Mouse (Mus musculus) heart, postnatal 10 days (tissue): ENCODE measurements around the gene Med24. TPM values are rescaled to one million over a fixed set of nuclear protein-coding genes. Genes with fewer than 3 reads are reported as not detected.
"Not testable (repeated sequence)": the region's sequence is repeated elsewhere in the genome, so short reads cannot be mapped to it uniquely, and the experiment has no call there.

Source experiments
- DNase-seq, 2 experiments: peaks; one replicate each; pipeline ENCODE4 v3.0.0; 2021
- intact Hi-C: fragments of 180-260 bp; cut with DNase I; formaldehyde crosslinking; loops from one replicate; pipeline ENCODE4 v1.15.1; 2025
- total RNA-seq, 2 experiments: library from RNA; stranded (reverse); gene quantifications; 2 replicates each; pipeline ENCODE4 v1.2.3; 2021

The Med24 gene
- total RNA-seq, 2 experiments from 2014 or later = 44.9 to 52.1 TPM

DNA sequence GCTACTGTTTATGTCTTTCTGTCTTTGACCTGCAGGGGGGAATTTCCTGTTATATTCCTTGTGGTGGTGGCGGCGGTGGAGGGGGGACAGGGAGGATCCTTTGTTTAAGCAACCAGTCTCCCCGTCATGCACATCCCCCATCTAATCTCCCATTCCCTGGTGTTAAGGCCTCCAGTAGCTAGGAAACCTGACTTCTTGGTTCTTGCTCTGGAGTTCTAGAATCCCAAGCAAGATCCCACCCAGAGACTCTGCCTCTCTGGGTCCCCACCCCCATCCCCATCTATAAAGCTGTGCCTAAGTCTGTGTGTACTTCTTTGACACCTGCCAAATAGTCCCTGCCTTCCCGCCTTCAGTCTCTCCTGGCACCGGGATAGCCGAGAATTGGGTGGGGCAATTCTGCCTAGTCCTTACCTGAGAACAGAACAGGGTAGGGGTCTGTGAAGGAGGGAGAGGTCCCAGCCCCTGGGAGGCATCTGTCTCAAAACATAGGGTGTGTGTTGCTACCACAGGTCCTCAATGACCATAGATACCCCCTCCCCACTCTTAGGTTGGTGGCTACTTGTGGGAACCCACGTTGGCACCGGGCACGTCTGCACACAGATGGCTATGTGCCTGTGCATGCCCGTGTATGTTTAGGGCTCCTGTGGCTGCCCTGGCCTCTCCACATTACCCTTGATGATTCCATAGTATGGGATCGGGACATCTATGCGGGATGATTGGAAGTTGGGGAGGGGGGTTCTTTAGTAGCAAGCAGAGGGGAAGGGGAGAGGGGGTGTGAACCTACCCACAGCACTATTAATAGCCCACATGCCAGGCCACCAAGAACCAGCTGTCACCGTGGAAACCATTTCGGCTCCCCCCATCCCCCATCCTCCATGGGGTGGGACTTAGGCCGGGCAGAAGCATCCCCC lies 19.5 kb upstream of the Med24 start:
- DNase-seq = peak; percentile 45 to 60
- intact Hi-C loops = no loop called here

DNA sequence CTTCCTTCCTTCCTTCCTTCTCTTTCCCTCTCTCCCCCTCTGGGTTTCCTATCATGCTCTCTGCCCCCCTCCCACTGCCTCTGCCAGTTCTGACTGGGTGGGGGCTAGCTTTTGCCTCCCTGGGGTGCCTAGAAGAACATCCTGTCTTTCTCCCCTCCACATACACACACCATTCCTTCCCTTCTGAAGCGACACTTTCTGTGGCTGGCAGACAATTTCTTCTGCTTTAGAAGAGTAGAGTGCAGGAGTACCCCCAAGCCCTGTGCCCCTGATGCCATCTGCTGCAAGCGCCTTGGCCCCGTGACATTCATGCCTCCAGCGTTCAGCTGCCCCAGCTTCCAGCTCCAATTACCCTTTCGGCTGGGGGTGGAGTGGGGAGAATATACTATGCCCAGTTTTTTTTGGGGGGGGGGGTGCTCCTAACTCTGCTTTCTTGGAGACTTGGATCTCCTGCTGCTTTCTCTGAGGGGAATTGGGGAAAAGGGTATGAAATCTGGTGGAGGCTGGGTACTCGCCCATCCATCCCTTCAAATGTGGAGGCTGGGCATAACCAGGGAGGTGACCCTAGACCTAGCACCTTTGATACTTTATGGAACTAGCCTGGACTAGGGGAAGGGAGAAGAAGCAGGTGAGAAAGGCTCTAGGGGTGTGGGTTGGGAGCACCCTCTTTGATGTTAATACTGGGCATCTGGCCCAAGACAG lies 18.7 kb upstream of the Med24 start:
- peak; percentile 33 to 48 for DNase-seq
- intact Hi-C loops = no loop called here

DNA sequence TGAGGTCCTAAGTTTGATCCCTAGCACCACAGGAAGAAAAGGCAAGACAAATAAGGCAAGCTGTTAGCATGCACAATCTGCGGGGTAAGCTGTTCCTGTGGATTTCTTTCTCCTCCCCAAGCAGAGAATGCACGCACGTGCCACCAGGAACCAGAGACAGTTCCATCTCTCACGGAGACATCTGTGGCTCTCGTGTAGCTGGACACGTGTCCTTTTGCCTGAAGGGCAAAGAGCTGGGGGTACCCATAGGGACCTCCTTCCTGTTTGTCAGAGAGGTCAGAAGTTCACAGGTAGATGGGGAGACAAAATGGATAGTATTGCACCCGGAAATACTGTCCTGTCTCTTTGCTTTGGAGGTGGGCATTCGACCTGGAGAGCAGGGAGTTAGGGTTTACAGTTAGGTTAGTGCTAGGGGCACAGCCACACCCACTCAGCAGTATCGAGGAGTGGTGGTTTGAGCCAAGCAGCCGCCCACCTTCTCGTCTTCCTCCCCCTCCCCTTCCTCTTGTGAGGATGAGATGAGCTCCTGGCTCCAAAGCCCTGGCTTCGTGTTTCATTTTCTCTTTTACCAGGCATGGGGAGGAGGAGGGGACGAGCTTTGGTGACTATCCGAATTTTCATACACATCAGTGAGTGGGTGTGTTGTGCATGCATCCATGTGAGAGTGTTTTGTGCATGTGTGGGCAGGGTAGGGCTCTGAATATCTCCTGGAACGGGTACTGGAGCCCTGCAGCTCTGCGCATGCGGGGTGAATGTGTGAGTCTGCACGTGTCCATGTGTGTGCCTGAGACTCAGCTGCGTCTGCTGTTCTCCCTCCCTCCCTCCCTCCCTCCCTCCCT lies 17.8 kb upstream of the Med24 start:
- DNase-seq = peak; percentile 85 to 86

DNA sequence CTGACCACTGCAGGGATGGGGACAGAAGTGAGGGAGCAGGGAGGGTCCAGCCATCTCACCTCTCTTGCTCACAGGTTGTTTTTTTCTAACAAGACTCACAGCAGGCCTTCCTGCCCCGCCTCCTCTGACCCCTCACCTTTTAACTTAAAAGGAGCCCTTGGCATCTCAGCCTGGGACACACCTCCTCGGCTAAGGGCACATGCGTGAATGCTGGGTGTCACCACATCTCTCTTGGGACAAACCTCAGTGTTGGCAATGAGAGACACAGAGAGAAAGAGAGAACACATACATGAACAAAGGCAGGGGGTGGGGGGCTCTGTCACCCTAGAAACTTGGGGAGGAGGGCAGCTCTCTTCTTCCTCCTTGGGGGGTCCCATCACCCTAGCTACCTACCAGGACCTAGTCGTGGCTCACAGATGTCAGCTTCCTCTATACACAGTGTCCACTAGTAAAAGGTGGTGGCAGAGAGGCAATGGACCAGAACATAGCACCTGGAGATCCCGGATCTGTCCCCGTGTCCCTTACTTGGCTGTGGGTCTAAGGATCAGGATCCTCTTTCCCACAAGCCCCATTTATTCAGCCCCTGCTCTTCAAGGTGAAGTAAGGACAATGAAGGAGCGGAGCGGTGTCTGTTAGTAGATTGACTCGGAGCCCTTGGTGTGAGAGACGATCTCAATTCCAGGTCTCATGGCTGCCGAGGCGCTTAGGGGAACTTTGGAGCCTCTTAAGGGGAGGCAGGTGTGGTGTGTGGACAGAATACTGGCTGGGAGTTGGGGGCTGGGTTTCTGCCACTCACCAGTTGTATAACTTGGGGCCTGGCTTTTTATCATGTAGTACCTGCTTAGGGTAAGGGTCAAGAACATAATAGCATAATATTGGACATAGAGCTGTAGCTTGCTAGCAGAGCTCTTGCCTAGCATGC lies 17.0 kb upstream of the Med24 start:
- DNase-seq = peak; percentile 19 to 20
- intact Hi-C loops = loop anchor here (2.0 kb wide), 1 partner anchor 25 kb away; no protein-coding TSS in a partner anchor

More for the DNA sequence above, 17.8 kb upstream of the Med24 start:
- intact Hi-C loops = no loop called here

DNA sequence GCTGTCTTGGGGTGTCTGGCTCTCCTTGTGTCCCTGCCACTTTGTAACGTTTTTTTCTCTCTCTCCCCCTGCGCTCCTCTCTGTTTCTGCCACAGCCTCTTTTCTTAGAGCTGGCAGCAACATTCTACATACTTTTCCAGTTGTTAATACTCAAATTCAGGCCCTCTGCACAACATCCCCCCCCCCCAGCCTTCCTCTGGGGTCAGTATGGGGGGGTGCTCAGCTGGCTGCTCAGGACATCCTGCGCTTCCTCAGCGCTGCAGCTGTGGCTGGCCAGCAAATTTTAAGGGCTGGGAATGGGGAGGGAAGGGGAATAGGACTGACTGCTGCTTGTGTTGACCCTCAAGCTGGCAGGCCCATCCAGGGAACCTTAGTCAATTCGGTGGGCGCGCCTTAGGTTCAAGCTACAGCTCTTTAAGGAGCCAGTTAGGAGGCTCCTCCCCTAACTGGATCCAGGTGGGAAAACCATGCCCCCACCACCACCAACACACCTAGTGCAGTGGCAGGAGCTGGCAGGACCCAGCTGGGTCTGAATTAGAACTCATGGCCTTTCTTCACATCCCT lies 15.3 kb upstream of the Med24 start:
- peak; percentile 54 to 57 for DNase-seq
- intact Hi-C loops = loop anchor here (2.0 kb wide), 1 partner anchor 26 kb away; no protein-coding TSS in a partner anchor

DNA sequence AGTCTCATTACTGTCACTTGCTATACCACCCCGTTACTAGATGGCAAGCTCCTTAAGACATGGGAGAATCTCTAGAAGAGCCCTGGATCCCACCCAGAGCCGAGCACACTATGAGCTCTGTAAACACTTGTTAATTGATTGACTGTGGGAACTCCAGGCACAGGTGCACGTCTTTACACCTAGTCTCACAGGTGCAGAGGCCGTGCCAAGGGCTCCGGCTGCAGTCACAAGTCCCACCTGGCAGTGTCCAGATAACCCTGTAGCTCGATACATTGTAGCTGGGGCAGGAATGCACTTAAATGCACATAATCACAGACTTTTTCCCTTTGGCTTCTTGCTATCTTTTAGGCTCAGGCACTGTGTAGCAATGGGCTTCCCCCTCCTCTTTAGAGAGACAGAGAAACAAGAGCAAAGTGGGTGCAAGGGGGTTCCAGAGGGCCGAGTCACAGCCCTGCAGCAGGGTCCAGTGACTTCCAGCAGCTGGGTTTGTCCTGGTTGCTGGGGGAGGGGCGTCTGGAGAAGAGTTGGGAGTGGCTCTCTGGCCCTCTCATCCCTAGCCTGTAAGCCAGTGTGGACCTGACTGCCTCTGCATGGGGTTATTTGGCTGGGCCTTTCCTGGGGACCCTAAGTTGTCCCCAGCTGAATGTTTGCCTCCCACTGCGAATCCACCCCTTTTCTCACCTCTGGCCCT lies 14.6 kb upstream of the Med24 start:
- intact Hi-C loops = loop anchor here (2.0 kb wide), 1 partner anchor 27 kb away; no protein-coding TSS in a partner anchor
- peak; percentile 87 to 88 for DNase-seq

DNA sequence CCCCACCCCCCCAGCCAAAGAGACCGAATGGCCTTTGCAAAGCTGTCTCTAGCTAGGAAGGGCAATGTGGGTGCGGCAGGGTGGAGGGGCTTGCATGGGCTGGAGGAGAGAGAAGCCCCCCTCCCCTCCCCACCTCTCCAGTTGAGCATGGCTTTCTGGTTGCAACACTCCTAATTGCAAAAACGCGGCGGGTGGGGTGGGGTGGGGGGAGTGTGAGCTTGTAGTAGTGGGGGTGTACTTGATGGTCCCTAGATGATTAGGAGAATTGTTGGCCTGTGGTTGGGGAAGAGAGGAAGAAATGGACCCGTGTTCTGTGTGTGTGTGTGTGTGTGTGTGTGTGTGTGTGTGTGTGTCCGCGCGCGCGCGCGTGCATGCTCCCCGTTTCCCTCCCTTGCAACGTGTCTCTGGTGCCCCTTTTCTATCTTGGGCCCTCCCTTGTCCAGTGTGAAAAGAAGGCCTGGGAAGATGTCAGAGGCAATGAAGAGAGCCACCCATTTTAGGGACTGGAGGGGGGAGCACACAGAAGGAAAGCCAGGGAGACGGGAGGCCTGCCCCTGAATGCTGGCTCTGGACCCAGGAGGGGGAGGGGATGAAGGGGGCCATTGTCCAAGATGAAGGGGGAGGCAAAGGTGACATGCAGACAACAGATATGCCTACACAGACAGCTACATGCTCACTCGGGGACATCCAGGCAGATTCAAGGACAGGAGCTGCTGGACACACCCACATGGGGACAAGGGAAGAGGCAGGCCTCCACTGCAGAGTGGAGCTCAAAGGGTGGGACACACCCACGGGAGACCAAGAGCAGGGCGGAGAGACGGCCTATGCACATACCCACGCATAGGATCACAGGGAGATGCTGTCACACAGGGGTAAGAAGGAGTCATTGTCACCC lies 13.4 kb upstream of the Med24 start:
- intact Hi-C loops = no loop called here
- peak; percentile 73 to 79 for DNase-seq

DNA sequence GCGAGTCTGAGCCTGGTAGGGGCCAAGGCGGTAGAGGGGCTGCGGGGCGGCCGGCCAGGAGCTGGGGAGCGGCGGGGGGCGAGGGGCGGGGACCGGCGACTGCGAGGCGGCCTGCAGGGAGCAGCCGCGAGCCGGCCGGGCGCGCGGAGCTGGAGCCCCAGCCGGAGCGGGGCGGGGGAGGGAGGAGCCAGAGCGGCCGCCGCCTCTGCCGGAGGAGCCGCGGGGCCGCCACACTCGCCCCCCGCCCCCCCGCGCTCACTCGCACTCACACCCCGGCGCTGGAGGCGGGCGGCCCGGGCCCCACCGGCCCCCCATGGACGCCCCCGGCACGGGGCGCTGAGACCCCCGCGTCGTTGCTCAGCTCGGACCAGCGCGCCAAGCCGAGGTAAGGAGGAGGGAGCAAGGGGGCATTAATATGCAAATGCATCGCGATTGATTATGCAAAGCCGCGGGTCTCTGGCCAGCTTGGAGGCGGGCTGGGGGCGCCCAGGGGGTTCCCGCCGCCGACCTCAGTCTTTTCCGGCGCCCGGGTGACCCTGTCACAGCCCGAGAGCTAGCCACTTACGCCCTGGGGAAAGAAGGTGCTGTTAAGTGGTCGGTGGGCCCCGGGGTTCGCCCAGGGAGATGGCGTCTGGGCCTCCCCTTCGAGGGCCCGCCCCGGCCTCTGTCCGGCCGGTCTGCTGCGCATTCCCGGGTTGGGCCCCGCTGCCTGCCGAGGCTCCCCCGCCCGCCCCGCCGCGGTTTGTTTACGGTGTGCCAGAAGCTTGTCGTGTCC lies 12.6 kb upstream of the Med24 start:
- intact Hi-C loops = loop anchor here (1.0 kb wide), 1 partner anchor 44 kb away; no protein-coding TSS in a partner anchor
- DNase-seq = peak; percentile 83 to 88

DNA sequence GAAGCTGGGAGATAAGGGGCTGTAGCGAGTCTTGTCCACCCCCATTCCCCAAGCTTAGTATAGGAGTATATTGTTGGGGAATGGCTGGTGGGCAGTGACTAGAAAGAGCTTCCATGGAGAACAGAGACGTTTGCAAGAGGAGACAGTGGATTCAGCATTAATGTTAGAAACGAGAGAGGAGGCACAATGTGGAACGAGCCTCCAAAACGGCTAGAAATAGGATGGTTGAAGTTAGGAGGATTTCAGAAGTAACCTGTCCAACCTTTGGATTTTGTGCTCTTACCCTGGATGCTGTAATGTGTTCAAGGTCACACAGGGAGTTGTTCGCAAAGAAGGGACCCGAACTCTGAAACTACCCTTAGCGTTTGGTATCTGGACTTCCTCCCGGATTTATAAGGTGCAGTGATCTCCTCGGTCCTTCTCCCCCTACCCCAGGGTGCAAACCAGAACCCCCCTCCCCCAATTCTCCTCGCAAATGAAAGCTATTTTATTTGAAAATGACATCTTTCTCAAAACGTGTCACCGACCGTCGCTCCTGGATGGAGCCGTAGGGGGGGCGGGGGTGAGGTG lies 11.9 kb upstream of the Med24 start:
- intact Hi-C loops = loop anchor here (1.0 kb wide), 1 partner anchor 45 kb away; no protein-coding TSS in a partner anchor
- no peak for DNase-seq

DNA sequence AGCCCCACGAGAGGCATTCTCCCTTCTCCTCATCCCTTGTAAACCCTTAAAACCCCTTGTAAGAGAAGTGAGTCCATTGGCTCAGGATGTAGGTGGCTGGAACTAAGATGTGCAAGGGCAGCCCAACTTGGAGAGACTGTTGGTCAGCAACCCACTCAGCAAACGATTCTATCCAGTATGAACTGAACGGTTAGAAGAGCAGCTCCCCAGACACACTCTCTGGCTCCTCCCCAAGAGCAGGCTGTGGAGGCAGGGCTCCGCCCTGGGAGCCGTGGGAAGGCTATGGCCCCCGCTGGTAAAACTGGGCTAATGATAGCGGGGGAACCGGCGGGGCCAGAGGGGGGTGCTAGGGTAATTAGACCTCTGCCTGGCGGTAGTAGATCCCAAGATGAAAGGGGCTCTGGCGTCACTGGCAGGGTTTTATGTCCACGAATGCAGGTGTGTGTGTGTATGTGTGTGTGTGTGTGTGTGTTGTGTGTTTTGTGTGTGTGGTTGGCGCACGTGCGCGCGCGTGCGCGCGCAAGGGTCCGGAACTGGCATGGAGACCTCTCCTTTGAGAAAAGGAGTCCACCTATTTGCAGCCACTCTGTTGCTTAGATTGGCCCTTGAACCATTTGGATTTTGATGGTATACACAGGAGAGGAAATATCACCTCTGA lies 11.3 kb upstream of the Med24 start, which contains the start of gene Thra:
Gene Thra (plus strand): TSS at position 246 of the 658 bp plus-strand sequence.
- peak; percentile 87 to 89 for DNase-seq

DNA sequence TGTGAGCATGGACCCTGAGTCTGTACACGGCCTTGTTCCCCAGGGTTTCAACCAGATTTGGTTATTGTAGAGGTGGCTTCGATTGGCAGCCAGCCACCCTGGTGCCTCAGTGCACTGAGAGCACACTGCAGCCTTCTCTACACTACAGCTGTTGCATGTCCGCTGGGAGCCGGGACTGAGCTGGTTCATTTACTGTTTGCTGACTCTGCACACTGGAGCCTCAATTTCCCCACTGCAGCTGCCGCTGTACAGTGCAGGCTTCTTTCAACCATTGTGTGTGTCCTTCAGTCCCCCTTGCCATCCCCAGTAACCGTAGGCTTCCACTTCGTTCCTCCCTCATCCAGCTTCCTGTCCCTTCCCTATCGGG lies 10.8 kb upstream of the Med24 start:
- DNase-seq = peak in 1 of 2 experiments; percentile 40
- intact Hi-C loops = no loop called here

More for the DNA sequence above, 11.3 kb upstream of the Med24 start, which contains the start of gene Thra:
- intact Hi-C loops = loop anchor here (1.0 kb wide), 1 partner anchor 46 kb away; no protein-coding TSS in a partner anchor

DNA sequence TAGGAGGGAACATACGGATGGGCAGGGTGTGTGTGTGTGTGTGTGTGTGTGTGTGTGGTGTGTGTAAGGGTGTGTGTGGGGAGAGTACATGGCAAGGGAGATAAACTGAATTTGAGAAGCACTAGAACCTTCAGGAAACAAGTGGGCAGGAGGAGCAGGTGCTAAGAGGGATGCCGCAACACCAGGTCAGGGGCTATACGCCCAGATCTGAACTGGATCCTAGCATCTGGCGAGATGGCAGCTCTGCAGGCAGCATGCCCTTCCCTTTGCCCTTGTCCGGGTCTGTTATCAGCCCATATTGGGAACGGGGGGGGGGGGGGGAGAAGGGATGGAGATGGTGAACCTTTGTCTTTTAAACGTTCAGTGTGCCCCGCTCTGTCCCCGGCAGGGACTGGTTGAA lies 9.7 kb upstream of the Med24 start:
- intact Hi-C loops = no loop called here
- DNase-seq = no peak

DNA sequence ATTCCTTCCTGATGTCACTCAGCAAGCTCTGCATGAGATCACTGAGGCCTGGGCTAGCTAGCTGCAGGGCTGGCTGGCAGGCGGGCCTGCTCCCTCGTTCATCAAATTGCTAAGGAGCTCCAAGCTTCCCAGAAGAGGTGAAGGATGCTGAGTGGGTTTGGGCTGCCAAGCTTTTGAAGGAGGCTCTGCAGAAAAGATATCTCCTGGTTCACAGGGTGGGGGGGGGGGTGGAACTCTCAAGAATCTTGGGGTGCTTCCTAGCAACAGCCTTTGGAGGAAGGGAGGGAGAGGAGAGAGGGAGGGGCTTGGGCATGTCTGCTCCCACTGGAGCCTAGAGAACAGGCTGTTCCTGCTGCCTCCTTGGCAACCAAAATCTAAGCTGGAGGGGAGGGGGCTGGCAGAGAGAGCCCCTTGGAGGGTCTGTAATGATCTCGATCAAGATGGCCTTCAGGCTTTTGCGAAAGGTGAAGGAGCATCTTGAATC lies 9.2 kb upstream of the Med24 start:
- intact Hi-C loops = no loop called here
- DNase-seq = no peak

DNA sequence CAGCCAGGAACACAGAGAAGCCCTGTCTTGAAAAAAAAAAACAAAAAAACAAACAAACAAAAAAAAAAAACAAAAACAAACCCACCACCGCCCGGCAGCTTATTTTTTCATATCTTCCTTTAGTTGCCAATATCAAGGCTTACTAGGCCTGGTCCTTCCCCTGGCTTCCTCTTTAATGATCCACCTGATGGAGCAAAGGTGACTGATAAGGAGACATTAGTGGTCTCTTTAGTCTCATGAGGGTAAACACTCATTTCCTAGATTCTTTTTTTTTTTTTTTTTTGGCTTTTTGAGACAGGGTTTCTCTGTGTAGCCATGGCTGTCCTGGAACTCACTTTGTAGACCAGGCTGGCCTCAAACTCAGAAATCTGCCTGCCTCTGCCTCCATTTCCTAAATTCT lies 8.0 kb upstream of the Med24 start:
- intact Hi-C loops = loop anchor here (2.0 kb wide), 1 partner anchor 14 kb away; no protein-coding TSS in a partner anchor

DNA sequence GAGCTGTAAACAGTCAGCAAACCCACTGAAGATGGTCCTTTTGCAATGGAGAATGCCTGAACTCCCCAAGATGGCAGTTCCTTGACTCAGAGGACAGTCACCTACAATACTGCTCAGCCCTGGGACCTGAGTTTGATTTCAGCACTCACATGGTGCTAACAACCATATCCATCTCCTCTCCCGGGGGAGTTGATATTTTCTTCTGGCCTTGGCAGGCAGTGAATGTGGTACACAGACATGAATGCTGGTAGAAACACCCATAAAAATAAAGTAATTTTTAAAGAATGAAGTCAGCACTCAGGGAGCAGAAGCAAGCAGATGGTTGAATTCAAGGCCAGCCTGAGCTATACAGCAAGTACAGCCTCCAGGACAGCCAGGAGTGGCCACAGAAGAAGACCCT lies 6.9 kb upstream of the Med24 start:
- intact Hi-C loops = loop anchor here (2.0 kb wide), 1 partner anchor 13 kb away; no protein-coding TSS in a partner anchor
- DNase-seq = no peak

More for the DNA sequence above, 8.0 kb upstream of the Med24 start:
- not testable (repeated sequence) for DNase-seq
